Mouse (Mus musculus) CD4-positive, CD25-positive, alpha-beta regulatory T cell, adult 4 months (primary cell): ENCODE results near the gene Agap1. TPM values are rescaled to one million over a fixed set of nuclear protein-coding genes. Genes with fewer than 3 reads are reported as not detected.

Experiments used
- ATAC-seq: one replicate; pipeline ENCODE4 v1.8.0; 2017
- polyA plus RNA-seq, 2 experiments: library from polyadenylated mRNA; unstranded; fragments of 100-300 nt; shearing (Covaris generic); gene quantifications; one replicate each; pipeline ENCODE4 v1.2.1; 2017

Agap1 gene
- polyA plus RNA-seq, 2 experiments from 2014 or later: 0.20 TPM; not detected in 1

DNA sequence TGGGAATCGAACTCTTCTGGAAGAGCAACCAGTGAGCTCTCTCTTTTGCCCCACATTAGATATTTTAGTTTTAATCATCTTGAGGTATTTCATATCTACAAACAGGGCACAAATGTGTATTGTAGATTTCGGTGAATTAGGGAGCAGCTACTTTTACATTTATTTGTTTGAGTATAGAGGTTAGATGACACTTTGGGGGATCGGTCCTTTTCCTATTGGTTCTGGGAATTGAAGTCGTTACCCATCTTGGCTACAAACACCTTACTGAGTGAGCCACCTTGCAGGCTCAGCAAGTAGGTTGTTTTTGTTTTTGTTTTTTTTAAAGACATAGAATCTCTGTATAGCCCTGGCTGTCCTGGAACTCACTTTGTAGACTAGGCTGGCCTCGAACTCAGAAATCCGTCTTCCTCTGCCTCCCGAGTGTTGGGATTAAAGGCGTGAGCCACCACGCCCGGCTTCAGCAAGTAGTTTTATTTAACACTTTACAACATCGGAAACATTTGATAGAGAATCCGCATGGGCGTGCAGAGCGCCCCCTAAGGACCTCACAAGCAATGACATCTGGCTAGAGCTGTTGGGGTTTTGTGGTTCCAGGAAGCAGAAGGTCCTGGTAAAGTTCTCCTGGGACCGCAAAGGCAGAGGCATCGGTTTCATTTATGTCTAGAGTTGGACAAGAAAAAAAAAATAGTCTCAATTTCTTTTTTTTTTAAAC lies 484.4 kb downstream of the Agap1 start:
- no peak for ATAC-seq

DNA sequence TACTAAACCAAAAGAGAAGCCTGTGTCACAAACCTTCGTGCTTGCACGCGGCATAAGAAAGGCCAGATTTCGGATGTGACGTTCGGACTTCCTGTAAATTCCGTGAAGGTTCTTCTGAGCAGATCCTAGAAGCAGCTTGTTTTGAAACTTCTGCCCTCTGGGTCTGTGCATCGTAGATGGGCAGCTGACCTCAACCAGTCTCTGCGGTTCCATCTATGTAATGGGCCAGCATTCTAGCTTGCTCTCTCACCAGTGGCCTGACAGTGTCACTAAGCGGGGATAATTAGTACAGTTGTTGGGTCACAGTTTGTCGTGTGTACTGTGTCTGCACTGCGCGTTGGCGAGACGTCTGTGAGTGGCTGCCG lies 485.0 kb downstream of the Agap1 start:
- ATAC-seq: no peak

DNA sequence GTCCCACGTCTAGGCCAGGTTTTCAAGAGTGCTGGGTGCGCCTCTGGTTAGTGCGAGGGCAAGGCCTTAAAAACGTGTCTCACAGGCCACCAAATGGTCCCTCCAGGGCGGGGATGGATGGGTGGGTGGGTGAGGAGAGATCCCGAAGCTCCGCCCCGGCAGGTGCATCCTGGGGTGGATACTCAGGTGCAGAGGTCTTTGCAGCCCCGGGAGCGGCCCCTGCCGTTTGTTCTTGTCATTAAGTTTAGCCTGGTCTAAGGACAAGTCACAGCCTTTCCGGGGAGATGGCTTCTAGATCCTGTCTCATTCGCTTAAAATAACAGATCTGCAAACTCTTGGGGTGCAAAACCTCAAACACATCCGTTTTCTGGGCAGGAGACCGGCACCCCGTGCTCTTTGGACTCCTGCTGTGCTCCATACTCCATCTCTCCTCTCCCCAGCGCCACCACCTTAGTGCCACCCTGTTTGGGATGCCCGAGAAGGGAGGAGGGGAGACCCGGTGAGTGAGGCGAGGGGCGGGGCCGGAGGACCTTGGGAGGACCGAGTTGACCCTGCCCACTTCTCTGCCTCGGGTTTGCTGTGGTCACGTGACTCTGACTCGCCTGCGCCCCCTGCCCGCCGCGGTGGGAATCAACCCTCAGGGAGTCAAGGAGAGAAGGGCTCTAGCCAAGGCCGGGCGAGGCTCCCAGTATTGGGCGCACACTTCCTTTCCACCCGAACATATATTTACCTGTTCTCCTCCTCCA lies 485.5 kb downstream of the Agap1 start:
- ATAC-seq: no peak

DNA sequence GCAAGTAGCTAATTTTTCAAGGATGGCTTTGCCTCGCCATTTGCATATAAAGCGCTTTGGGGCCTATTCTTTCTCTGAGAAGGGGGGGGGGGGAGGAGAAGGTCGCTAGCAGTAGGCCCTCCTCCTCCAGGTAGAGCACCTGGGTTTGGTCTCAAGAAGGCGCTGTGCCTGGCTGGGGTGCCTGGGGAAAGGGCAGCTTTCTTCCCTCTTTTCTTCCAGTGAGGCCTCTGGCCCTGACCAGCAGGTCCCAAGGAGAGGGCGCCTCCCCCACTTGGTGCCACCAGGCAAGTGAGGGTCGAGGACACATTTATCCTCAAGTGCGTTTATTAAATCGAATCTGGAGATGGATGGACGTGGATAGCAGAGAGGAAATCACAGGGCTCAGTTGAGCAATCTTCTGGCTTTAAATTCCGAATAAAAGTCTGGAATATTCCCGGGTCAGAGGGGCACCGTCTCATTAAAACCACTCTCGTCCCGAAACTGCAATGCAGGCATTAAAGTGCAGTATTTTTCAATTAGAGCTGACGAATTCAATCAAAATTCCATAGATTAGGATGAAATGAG lies 486.4 kb downstream of the Agap1 start:
- ATAC-seq: no peak

DNA sequence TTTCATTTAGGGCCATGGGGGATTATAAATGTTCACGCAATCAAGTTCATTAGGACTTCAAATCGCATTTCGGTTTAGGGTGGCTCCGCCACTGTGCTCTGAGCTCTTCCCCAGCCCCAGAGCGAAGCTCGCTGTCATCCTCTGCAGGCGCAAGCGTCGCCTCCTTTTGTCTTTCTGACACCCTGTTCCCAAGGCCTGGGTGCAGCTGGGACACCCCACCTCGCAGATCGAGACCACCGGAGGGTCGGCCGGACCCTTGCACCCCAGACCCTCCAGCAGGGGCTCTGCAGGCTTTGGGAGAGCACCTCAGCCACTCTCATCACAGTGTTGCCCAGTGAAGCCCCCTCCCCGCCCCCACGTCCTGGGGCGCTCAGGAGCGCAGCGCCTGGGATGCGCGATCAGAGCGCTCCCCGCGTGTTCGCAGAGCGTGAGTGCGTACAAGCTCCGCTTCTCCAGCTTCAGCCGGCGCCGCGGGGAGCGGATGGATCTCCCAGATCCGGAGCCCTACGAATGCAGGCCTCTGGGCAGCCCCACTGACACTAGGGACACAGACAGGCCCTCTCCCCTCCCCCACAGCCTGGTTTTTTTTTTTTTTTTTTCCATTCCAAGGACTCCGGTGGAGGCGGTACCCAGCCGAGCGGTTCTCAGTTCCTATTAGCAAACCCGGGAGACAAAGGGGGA lies 487.2 kb downstream of the Agap1 start:
- ATAC-seq: no peak

DNA sequence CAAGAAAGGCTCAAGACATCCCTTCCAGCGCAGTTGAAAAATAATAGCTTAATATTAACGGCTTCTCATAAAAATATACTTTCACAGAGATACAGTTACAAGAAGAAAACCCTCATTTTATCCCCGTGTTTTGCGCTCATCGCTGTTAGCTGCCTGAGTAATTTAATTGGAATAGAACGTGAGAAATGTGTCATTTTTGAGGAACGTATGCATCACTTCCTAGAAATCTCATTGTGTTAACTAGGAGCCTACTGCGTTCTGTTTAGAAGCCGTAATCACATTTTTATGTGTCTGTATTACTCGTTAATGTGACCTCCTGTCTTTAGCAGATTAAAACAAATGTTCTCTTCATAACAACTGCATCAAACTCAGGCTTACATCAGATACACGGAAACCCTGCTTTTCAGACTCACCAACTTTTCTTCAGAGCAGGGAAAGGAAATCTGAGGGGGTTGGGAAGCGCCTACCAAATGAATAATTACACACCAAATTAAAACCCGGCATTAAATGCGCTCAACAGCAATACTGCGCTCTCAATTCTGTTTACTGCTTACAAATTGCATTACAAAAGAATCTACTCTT lies 487.9 kb downstream of the Agap1 start:
- ATAC-seq: no peak

DNA sequence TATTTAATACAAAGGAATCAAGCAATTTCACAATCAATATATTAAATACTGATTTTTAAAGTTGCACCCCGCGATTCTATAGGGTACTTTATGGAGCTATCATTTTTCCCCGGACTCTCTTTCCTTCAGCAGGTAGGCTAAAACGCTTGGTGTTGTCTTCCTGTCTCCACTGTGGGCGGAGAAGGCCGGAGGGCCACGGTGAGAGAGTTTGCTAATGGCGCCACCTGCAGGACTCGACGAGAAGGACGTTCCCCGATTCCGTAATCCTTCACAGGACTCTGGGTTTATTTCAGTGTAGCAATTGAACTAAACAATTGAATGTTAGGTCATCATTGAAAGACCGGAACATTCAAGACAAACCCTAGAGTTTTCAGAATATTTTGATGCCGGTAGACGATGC lies 488.6 kb downstream of the Agap1 start:
- no peak for ATAC-seq
